Mouse (Mus musculus): Measurements from ENCODE around the gene Gcnt4. TPM values are rescaled to one million over a fixed set of nuclear protein-coding genes. Genes with fewer than 3 reads are reported as not detected.

The Gcnt4 gene
- not detected for polyA plus RNA-seq (2017; shearing (Covaris generic))

GRCm38 (mm10) chr13:96923999-96924961, at the start of gene Gcnt4:
Gene Gcnt4 (plus strand): TSS chr13:96924689.

Other genes with a start within 250 kb of the Gcnt4 start
- gene Ankrd31, start 176.4 kb upstream of the Gcnt4 start, polyA plus RNA-seq (2017; shearing (Covaris generic)) = not detected
- gene 1700029F12Rik, start 109.7 kb downstream of the Gcnt4 start, polyA plus RNA-seq (2017; shearing (Covaris generic)) = not detected
- 0.21 TPM for gene Fam169a, start 142.6 kb downstream of the Gcnt4 start, polyA plus RNA-seq (2017; shearing (Covaris generic))
- 3.5 TPM for gene Gm6169, start 174.5 kb downstream of the Gcnt4 start, polyA plus RNA-seq (2017; shearing (Covaris generic))
- 55.0 TPM for gene Gfm2, start 213.2 kb downstream of the Gcnt4 start, polyA plus RNA-seq (2017; shearing (Covaris generic))
- gene Nsa2, start 213.2 kb downstream of the Gcnt4 start, polyA plus RNA-seq (2017; shearing (Covaris generic)) = 79.3 TPM